In genomic region chr14:55078366-55078989, GRCm38 (mm10) we compare ENCODE assay signal across 9 mouse cellular contexts. TPM values are rescaled to one million over a fixed set of nuclear protein-coding genes. Genes with fewer than 3 reads are reported as not detected.
DNase-seq lines count a peak whose midpoint lies in the region; ATAC-seq lines count a peak whose summit lies in the region.
"Had no signal": no experiment of that assay in that cellular context is flagged by ENCODE, and none has a peak within 500 bp of the region (broad histone marks: within the 10 kb centered on the region; RNA-seq: fewer than 3 reads in every experiment).

No protein-coding gene starts in this region.

- H3K4me3 ChIP-seq in hindbrain, embryonic 11.5 days (ENCODE audit: low read depth, low read length), result 0 out of 2 replicates have a peak overlapping the region, but pooled peaks have one; percentile 1

- H3K27ac ChIP-seq in hindbrain, embryonic 11.5 days (ENCODE audit: low read depth, low read length), result peak overlapping the region; percentile 72

- peak; percentile 63 for ATAC-seq in hindbrain, embryonic 11.5 days (ENCODE audit: low FRiP score)
- ATAC-seq in monocyte, adult 5-6 weeks (replicated peaks; ENCODE audit: insufficient number of reproducible peaks, low FRiP score, low TSS enrichment, poor library complexity, severe bottlenecking), result no peak

- H3K9me3 ChIP-seq in hindbrain, embryonic 11.5 days (ENCODE audit: control insufficient read depth, low read length), result no peaks in the 10 kb centered on the region

- H3K27me3 ChIP-seq in hindbrain, embryonic 11.5 days (ENCODE audit: control insufficient read depth, insufficient read depth, low read length), result peaks cover 9% of the 10 kb centered on the region

- H3K9ac ChIP-seq in hindbrain, embryonic 11.5 days (ENCODE audit: low read depth, low read length), result peak overlapping the region; percentile 37; the same call in 1 of the 2 replicates

- DNase-seq in cerebellum, postnatal 25 days, result peak; percentile 54 to 56
- DNase-seq in cerebellum, adult 11 months, result no peak
- DNase-seq in brain, adult 2 months (ENCODE audit: low read depth, low spot score), result peak; percentile 58
- DNase-seq in hindbrain, embryonic 11.5 days (ENCODE audit: low spot score), result peak; percentile 53
- DNase-seq in mesoderm, embryonic 11.5 days (ENCODE audit: low read depth, low spot score), result peak; percentile 70
- no peak for DNase-seq in right cerebral cortex, postnatal 10 days (ENCODE audit: low spot score in 2 of 2)
- no peak for DNase-seq in layer of hippocampus, adult 18-20 months (ENCODE audit: low spot score in 2 of 2)

- peak overlapping the region; percentile 34 for H3K4me2 ChIP-seq in hindbrain, embryonic 11.5 days (replicated peaks; ENCODE audit: low read depth, low read length)

- no peaks in the 10 kb centered on the region for H3K36me3 ChIP-seq in hindbrain, embryonic 11.5 days (ENCODE audit: control insufficient read depth, insufficient read depth, low read length)

- H3K4me1 ChIP-seq in hindbrain, embryonic 11.5 days (replicated peaks; ENCODE audit: control insufficient read depth, insufficient read depth, low read length), result peaks cover 12% of the 10 kb centered on the region

- WGBS in hindbrain, embryonic 11.5 days, result 3% methylated on average over 23 of the region's 23 CpGs

RNA-seq across cellular contexts. Expression of gene Zfhx2, which starts 13.6 kb away (rescaled TPM):
- 16.1 and 20.8 TPM in 2 replicates for polyA plus RNA-seq in hindbrain, embryonic 11.5 days (2014; fragmentation: Nextera tagmentation; extraction: Ambion mirVana)
- total RNA-seq in monocyte, adult 5-6 weeks (2017), result 2.0 to 7.8 TPM (median 2.4 TPM) in 3 replicates
- total RNA-seq in layer of hippocampus, adult 18-20 months (2021), result 10 to 100 TPM; 52.9 to 58.5 TPM

RNA-seq across cellular contexts. Expression of gene Thtpa, which starts 16.1 kb away (rescaled TPM):
- polyA plus RNA-seq in hindbrain, embryonic 11.5 days (2014; fragmentation: Nextera tagmentation; extraction: Ambion mirVana), result 18.2 and 20.9 TPM in 2 replicates
- 6.1 to 9.5 TPM (median 8.9 TPM) in 3 replicates for total RNA-seq in monocyte, adult 5-6 weeks (2017)
- total RNA-seq in layer of hippocampus, adult 18-20 months (2021), result 10 to 100 TPM; 17.8 to 18.3 TPM

RNA-seq across cellular contexts. Expression of gene Ap1g2, which starts 27.9 kb away (rescaled TPM):
- 9.0 and 9.4 TPM in 2 replicates for polyA plus RNA-seq in hindbrain, embryonic 11.5 days (2014; fragmentation: Nextera tagmentation; extraction: Ambion mirVana)
- total RNA-seq in monocyte, adult 5-6 weeks (2017), result 26.9 to 61.0 TPM (median 34.8 TPM) in 3 replicates
- 10 to 100 TPM; 11.3 to 14.9 TPM for total RNA-seq in layer of hippocampus, adult 18-20 months (2021)

RNA-seq across cellular contexts. Expression of gene Jph4, which starts 38.3 kb away (rescaled TPM):
- polyA plus RNA-seq in hindbrain, embryonic 11.5 days (2014; fragmentation: Nextera tagmentation; extraction: Ambion mirVana), result 2.8 and 3.3 TPM in 2 replicates
- not detected in 3 replicates for total RNA-seq in monocyte, adult 5-6 weeks (2017)
- total RNA-seq in layer of hippocampus, adult 18-20 months (2021), result 100 to 1,000 TPM; 423 to 433 TPM
- polyA plus RNA-seq: C2C12 had no signal

Comparison
In these comparisons a context has a peak if more than half of its experiments do, and no peak if none do; other contexts are left out.
1. DNase-seq: peak in cerebellum, postnatal 25 days (2 of 2), brain, adult 2 months (single experiment), hindbrain, embryonic 11.5 days (single experiment) and mesoderm, embryonic 11.5 days (single experiment); none in cerebellum, adult 11 months (single experiment), right cerebral cortex, postnatal 10 days (0 of 2) and layer of hippocampus, adult 18-20 months (0 of 2).